Mouse (Mus musculus): ENCODE measurements at regions not wholly inside any gene's neighbourhood (a gene's known extent, or its start where the extent isn't known, plus 50 kb on each side); places are given as distances from the start of the nearest gene placed in this dataset.
A peak's percentile ranks its signal among the peaks of the same experiment; 100 is the strongest.

DNA sequence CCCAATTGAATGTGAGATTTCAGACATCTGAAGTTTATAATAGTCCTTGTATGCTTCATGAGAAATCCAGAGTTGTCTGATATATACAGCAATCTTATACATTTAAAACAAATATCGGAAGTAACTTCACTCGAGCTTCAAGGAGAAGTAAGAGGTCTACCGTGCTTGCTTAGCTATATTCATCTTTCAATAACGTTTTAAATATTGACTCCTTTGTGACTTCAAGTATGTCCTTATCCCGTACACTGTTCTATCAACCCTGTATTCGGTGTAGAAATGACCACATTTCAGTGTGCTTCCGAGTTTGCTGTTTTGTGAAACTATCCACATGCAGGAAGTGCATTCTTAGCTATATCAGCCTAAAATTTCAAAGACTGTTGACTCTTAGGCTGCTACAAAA, 427.8 kb upstream of the Tbc1d2b start:
- no peak overlapping the region for H3K4me3 ChIP-seq (replicated peaks; ENCODE audit: low read length)
- H3K9me3 ChIP-seq (ENCODE audit: low read length), result no peaks in the 10 kb centered on the region
- H3K36me3 ChIP-seq (ENCODE audit: insufficient read depth, low read length), result no peaks in the 10 kb centered on the region
- H3K4me1 ChIP-seq (replicated peaks; ENCODE audit: low read depth, low read length), result no peaks in the 10 kb centered on the region
- H3K27me3 ChIP-seq (ENCODE audit: insufficient read depth, low read length), result no peaks in the 10 kb centered on the region
- TF ChIP-seq NANOG (IDR thresholded peaks at IDR 0.05; ENCODE audit: borderline replicate concordance, low read length), result no peak
- no peak for TF ChIP-seq CTCF (conservative IDR thresholded peaks at IDR 0.05; ENCODE audit: low read length)
- no peak for TF ChIP-seq POU5F1 (IDR thresholded peaks at IDR 0.05; ENCODE audit: borderline replicate concordance, low read length)

DNA sequence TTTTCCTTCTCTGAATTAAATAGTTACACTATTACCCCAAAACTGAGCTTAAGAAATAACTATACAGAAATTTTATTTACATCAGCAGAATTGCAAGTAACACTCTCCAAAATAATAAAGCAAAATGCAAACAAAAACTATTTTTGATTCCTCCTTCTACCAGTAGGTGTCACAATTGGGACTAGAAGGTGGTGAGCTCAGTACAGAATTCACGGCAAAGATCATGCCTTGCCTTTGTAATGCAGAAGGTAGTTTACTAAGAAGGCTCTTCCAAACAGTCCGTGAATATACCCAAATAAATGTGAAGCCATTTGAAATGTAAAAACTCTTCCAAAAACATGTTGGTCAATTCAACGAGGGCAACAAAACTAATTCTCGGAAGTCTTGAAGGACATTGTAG, 428.5 kb upstream of the Tbc1d2b start:
- Histone ChIP-seq H3K4me3 (replicated peaks; ENCODE audit: low read length) (no peak overlapping the region), H3K9me3 (ENCODE audit: low read length) (no peaks in the 10 kb centered on the region)

DNA sequence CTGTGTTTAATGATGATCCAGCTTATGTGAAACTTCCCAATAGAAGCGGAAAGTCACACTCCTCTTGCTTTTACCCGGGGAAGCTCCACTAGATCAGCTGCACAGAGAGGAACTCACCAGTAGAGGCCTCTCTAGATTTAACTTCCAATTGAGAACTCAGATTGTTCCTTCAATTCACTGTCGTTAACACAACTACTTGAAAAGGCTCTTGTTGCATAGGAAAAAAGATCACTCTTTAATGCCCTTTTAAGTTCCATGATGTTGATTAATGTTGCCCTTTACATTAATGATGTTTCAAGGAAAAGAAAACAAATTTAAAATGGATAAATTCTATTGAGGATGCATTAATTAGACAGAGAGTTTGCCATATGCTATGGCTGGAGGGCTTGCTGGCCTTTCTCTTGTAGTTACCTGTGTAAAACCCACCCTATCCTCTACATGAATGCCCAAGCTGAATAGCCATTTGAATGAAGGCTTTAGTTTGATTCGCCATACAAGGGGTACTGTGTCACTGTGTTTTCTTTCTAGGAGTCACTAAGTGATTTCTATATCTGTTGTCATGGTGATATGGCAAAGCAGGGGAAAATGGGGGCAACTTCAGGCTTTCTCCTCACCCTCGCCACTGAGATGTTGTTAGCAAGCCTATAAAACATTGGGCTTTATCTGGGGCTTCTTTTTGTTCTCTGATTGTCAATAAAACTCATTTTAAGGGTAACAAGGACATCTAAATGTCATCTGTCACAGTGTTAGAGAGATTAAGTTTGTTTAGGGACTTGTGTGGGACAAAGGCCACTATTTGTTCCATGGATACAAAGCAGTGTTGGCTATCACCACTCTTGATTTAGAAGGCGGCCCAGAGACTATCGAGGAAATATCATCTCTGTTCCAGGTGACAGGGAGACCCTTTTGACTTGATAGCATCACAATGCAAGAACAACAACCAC, 429.9 kb upstream of the Tbc1d2b start:
- H3K4me1 ChIP-seq (replicated peaks; ENCODE audit: low read depth, low read length), result no peaks in the 10 kb centered on the region
- no peak overlapping the region for H3K4me3 ChIP-seq (replicated peaks; ENCODE audit: low read length)
- H3K9me3 ChIP-seq (ENCODE audit: low read length), result no peaks in the 10 kb centered on the region
- no peaks in the 10 kb centered on the region for H3K27me3 ChIP-seq (ENCODE audit: insufficient read depth, low read length)
- no peak for TF ChIP-seq NANOG (IDR thresholded peaks at IDR 0.05; ENCODE audit: borderline replicate concordance, low read length)
- TF ChIP-seq CTCF (conservative IDR thresholded peaks at IDR 0.05; ENCODE audit: low read length), result peak; percentile 38
- no peaks in the 10 kb centered on the region for H3K36me3 ChIP-seq (ENCODE audit: insufficient read depth, low read length)

More for the DNA sequence above, 428.5 kb upstream of the Tbc1d2b start:
- H3K27me3 ChIP-seq (ENCODE audit: insufficient read depth, low read length), result no peaks in the 10 kb centered on the region
- H3K4me1 ChIP-seq (replicated peaks; ENCODE audit: low read depth, low read length), result no peaks in the 10 kb centered on the region
- TF ChIP-seq CTCF (conservative IDR thresholded peaks at IDR 0.05; ENCODE audit: low read length) (peak; percentile 76), POU5F1 (IDR thresholded peaks at IDR 0.05; ENCODE audit: borderline replicate concordance, low read length) (no peak)
- H3K36me3 ChIP-seq (ENCODE audit: insufficient read depth, low read length), result no peaks in the 10 kb centered on the region

DNA sequence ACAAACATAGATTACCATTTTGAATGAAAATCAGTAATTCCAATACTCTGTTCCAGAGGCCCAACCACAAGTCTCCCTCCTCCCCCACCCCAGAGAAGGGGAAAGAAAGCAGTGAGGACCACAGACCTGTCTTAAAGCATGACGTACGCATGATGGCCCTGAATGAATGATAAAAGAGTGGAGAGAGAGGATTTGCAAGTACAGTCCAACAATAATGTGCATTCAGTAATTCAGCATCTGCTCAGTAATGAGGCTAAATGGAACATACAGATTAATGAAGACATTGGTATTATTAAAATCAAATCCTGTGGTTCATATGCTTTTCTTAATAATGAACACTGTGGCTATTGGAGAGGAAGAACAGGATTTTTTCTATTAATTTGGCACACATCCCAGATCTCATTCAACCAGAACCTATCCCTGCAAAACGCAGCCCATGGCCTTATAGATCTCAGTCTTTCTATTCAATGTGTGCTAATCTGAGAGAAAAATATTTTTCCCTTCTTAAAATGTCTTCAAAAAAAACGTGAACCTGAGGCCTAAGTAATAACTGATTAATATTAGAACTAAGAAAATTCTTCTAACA, 430.7 kb upstream of the Tbc1d2b start:
- Histone ChIP-seq H3K27me3 (ENCODE audit: insufficient read depth, low read length) (no peaks in the 10 kb centered on the region), H3K4me1 (replicated peaks; ENCODE audit: low read depth, low read length) (no peaks in the 10 kb centered on the region), H3K36me3 (ENCODE audit: insufficient read depth, low read length) (no peaks in the 10 kb centered on the region), H3K4me3 (replicated peaks; ENCODE audit: low read length) (no peak overlapping the region), H3K9me3 (ENCODE audit: low read length) (no peaks in the 10 kb centered on the region)
- TF ChIP-seq POU5F1 (IDR thresholded peaks at IDR 0.05; ENCODE audit: borderline replicate concordance, low read length), result no peak
- no peak for TF ChIP-seq CTCF (conservative IDR thresholded peaks at IDR 0.05; ENCODE audit: low read length)
- TF ChIP-seq NANOG (IDR thresholded peaks at IDR 0.05; ENCODE audit: borderline replicate concordance, low read length), result no peak

DNA sequence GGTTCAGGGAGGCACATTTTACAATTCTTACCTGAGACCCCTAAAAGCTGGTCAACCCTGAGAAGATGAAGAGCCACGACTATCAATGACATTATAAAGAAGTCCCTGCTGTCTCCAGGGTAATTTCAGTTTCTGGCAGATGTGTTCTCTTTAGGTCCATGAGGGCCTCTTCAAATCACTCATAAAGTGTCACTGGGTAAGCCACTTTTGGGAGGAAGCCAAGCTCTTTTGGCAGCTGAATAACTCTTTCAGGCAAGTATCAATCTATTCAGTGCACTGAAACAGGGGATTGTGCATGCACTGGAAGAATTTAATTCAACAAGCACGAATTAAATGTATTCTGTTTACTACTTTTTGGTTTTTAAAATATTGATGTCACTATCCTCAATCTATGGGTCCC, 443.1 kb upstream of the Tbc1d2b start:
- no peaks in the 10 kb centered on the region for H3K27me3 ChIP-seq (ENCODE audit: insufficient read depth, low read length)
- no peaks in the 10 kb centered on the region for H3K4me1 ChIP-seq (replicated peaks; ENCODE audit: low read depth, low read length)
- H3K4me3 ChIP-seq (replicated peaks; ENCODE audit: low read length), result no peak overlapping the region
- H3K9me3 ChIP-seq (ENCODE audit: low read length), result no peaks in the 10 kb centered on the region
- TF ChIP-seq NANOG (IDR thresholded peaks at IDR 0.05; ENCODE audit: borderline replicate concordance, low read length), result no peak
- TF ChIP-seq CTCF (conservative IDR thresholded peaks at IDR 0.05; ENCODE audit: low read length), result no peak
- no peak for TF ChIP-seq POU5F1 (IDR thresholded peaks at IDR 0.05; ENCODE audit: borderline replicate concordance, low read length)
- H3K36me3 ChIP-seq (ENCODE audit: insufficient read depth, low read length), result no peaks in the 10 kb centered on the region

GRCm38 (mm10) chr9:90731450-90731849, 460.8 kb upstream of the Tbc1d2b start:
- Histone ChIP-seq H3K4me1 (replicated peaks; ENCODE audit: low read depth, low read length) (no peaks in the 10 kb centered on the region), H3K27me3 (ENCODE audit: insufficient read depth, low read length) (no peaks in the 10 kb centered on the region), H3K9me3 (ENCODE audit: low read length) (no peaks in the 10 kb centered on the region), H3K4me3 (replicated peaks; ENCODE audit: low read length) (no peak overlapping the region), H3K36me3 (ENCODE audit: insufficient read depth, low read length) (no peaks in the 10 kb centered on the region)
- TF ChIP-seq POU5F1 (IDR thresholded peaks at IDR 0.05; ENCODE audit: borderline replicate concordance, low read length) (no peak), CTCF (conservative IDR thresholded peaks at IDR 0.05; ENCODE audit: low read length) (no peak), NANOG (IDR thresholded peaks at IDR 0.05; ENCODE audit: borderline replicate concordance, low read length) (no peak)

- Histone ChIP-seq H3K27me3 (ENCODE audit: insufficient read depth, low read length) (no peaks in the 10 kb centered on the region), H3K9me3 (ENCODE audit: low read length) (no peaks in the 10 kb centered on the region), H3K4me1 (replicated peaks; ENCODE audit: low read depth, low read length) (no peaks in the 10 kb centered on the region), H3K36me3 (ENCODE audit: insufficient read depth, low read length) (no peaks in the 10 kb centered on the region), H3K4me3 (replicated peaks; ENCODE audit: low read length) (no peak overlapping the region)
- TF ChIP-seq NANOG (IDR thresholded peaks at IDR 0.05; ENCODE audit: borderline replicate concordance, low read length) (no peak), POU5F1 (IDR thresholded peaks at IDR 0.05; ENCODE audit: borderline replicate concordance, low read length) (no peak), CTCF (conservative IDR thresholded peaks at IDR 0.05; ENCODE audit: low read length) (no peak)
Observed at GRCm38 (mm10) chr9:90757175-90757574, 486.6 kb upstream of the Tbc1d2b start.

- Histone ChIP-seq H3K36me3 (ENCODE audit: insufficient read depth, low read length) (no peaks in the 10 kb centered on the region), H3K4me1 (replicated peaks; ENCODE audit: low read depth, low read length) (no peaks in the 10 kb centered on the region), H3K4me3 (replicated peaks; ENCODE audit: low read length) (no peak overlapping the region), H3K9me3 (ENCODE audit: low read length) (no peaks in the 10 kb centered on the region), H3K27me3 (ENCODE audit: insufficient read depth, low read length) (no peaks in the 10 kb centered on the region)
- TF ChIP-seq CTCF (conservative IDR thresholded peaks at IDR 0.05; ENCODE audit: low read length) (no peak), NANOG (IDR thresholded peaks at IDR 0.05; ENCODE audit: borderline replicate concordance, low read length) (no peak), POU5F1 (IDR thresholded peaks at IDR 0.05; ENCODE audit: borderline replicate concordance, low read length) (no peak)
Observed at GRCm38 (mm10) chr9:90774296-90774695, 503.7 kb upstream of the Tbc1d2b start.

Data from E14TG2a.4 (cell line).